Mouse (Mus musculus): Measurements from ENCODE around the gene C130032M10Rik.
A peak's percentile ranks its signal among the peaks of the same experiment; 100 is the strongest.
"Not testable (repeated sequence)": the region's sequence is repeated elsewhere in the genome, so short reads cannot be mapped to it uniquely, and the experiment has no call there.

C130032M10Rik gene

GRCm38 (mm10) chr9:114520529-114520928 is 5.0 kb downstream of the C130032M10Rik start:
- not testable (repeated sequence) for DNase-seq

- no peak for DNase-seq
These were observed 6.5 kb downstream of the C130032M10Rik start for GRCm38 (mm10) chr9:114522041-114522440.

- no peak for DNase-seq
These were observed 7.0 kb downstream of the C130032M10Rik start for GRCm38 (mm10) chr9:114522501-114522900.

GRCm38 (mm10) chr9:114525073-114525633 is 9.7 kb downstream of the C130032M10Rik start:
- DNase-seq, result no peak

- DNase-seq, result no peak
These were observed 10.4 kb downstream of the C130032M10Rik start for GRCm38 (mm10) chr9:114525891-114526290.

- DNase-seq, result no peak
These were observed 11.1 kb downstream of the C130032M10Rik start for GRCm38 (mm10) chr9:114526581-114526980.

GRCm38 (mm10) chr9:114527085-114527484 is 11.6 kb downstream of the C130032M10Rik start:
- no peak for DNase-seq

GRCm38 (mm10) chr9:114527992-114528679 is 12.6 kb downstream of the C130032M10Rik start:
- DNase-seq, result no peak

- DNase-seq, result no peak
These were observed 13.2 kb downstream of the C130032M10Rik start for GRCm38 (mm10) chr9:114528680-114529048.

GRCm38 (mm10) chr9:114531276-114531675 is 15.8 kb downstream of the C130032M10Rik start:
- DNase-seq, result no peak

GRCm38 (mm10) chr9:114533848-114534247 is 18.4 kb downstream of the C130032M10Rik start:
- DNase-seq, result no peak

- DNase-seq, result no peak
These were observed 19.4 kb downstream of the C130032M10Rik start for GRCm38 (mm10) chr9:114534747-114535517.

- no peak for DNase-seq
These were observed 21.1 kb downstream of the C130032M10Rik start for GRCm38 (mm10) chr9:114536628-114537027.

- no peak for DNase-seq
These were observed 23.6 kb downstream of the C130032M10Rik start for GRCm38 (mm10) chr9:114538996-114539563.

GRCm38 (mm10) chr9:114541279-114541741 is 25.8 kb downstream of the C130032M10Rik start:
- DNase-seq, result no peak

- DNase-seq, result peak; percentile 6
These were observed 28.6 kb downstream of the C130032M10Rik start for GRCm38 (mm10) chr9:114543882-114544753.

- DNase-seq, result no peak
These were observed 29.4 kb downstream of the C130032M10Rik start for GRCm38 (mm10) chr9:114544754-114545393.

- DNase-seq, result no peak
These were observed 31.3 kb downstream of the C130032M10Rik start for GRCm38 (mm10) chr9:114546765-114547164.

- DNase-seq, result no peak
These were observed 32.2 kb downstream of the C130032M10Rik start for GRCm38 (mm10) chr9:114547643-114548077.

GRCm38 (mm10) chr9:114548496-114548895 is 33.0 kb downstream of the C130032M10Rik start:
- no peak for DNase-seq

GRCm38 (mm10) chr9:114549117-114549516 is 33.6 kb downstream of the C130032M10Rik start:
- DNase-seq, result no peak

GRCm38 (mm10) chr9:114550033-114550432 is 34.5 kb downstream of the C130032M10Rik start:
- no peak for DNase-seq
